Mouse (Mus musculus): ENCODE results near the gene Nos1ap.
A peak's percentile ranks its signal among the peaks of the same experiment; 100 is the strongest.

Nos1ap gene

GRCm38 (mm10) chr1:170292239-170292951 is 297.3 kb downstream of the Nos1ap start:
- peak; percentile 59 for DNase-seq (ENCODE audit: extremely low spot score)

GRCm38 (mm10) chr1:170282415-170283129 is 307.1 kb downstream of the Nos1ap start:
- no peak for DNase-seq (ENCODE audit: extremely low spot score)

GRCm38 (mm10) chr1:170277016-170277415 is 312.6 kb downstream of the Nos1ap start, which contains the start of gene Sh2d1b1:
Sh2d1b1 (plus strand) TSS chr1:170277320.
- no peak for DNase-seq (ENCODE audit: extremely low spot score)

- DNase-seq (ENCODE audit: extremely low spot score) = no peak
These were observed 316.4 kb downstream of the Nos1ap start for GRCm38 (mm10) chr1:170273252-170273651.

GRCm38 (mm10) chr1:170270696-170271095 is 319.0 kb downstream of the Nos1ap start:
- no peak for DNase-seq (ENCODE audit: extremely low spot score)

- no peak for DNase-seq (ENCODE audit: extremely low spot score)
These were observed 319.4 kb downstream of the Nos1ap start for GRCm38 (mm10) chr1:170270281-170270680.

- DNase-seq (ENCODE audit: extremely low spot score) = peak; percentile 80
These were observed 334.1 kb downstream of the Nos1ap start for GRCm38 (mm10) chr1:170255560-170255910.

- no peak for DNase-seq (ENCODE audit: extremely low spot score)
These were observed 334.6 kb downstream of the Nos1ap start for GRCm38 (mm10) chr1:170254893-170255559.

Data from embryo, embryonic 9.5 days (tissue).